Mouse (Mus musculus): Measurements from ENCODE around the gene B130006D01Rik. TPM values are rescaled to one million over a fixed set of nuclear protein-coding genes. Genes with fewer than 3 reads are reported as not detected.
"Not testable (repeated sequence)": the region's sequence is repeated elsewhere in the genome, so short reads cannot be mapped to it uniquely, and the experiment has no call there.

Gene B130006D01Rik
- polyA plus RNA-seq, 1 experiment = 0.93 TPM

DNA sequence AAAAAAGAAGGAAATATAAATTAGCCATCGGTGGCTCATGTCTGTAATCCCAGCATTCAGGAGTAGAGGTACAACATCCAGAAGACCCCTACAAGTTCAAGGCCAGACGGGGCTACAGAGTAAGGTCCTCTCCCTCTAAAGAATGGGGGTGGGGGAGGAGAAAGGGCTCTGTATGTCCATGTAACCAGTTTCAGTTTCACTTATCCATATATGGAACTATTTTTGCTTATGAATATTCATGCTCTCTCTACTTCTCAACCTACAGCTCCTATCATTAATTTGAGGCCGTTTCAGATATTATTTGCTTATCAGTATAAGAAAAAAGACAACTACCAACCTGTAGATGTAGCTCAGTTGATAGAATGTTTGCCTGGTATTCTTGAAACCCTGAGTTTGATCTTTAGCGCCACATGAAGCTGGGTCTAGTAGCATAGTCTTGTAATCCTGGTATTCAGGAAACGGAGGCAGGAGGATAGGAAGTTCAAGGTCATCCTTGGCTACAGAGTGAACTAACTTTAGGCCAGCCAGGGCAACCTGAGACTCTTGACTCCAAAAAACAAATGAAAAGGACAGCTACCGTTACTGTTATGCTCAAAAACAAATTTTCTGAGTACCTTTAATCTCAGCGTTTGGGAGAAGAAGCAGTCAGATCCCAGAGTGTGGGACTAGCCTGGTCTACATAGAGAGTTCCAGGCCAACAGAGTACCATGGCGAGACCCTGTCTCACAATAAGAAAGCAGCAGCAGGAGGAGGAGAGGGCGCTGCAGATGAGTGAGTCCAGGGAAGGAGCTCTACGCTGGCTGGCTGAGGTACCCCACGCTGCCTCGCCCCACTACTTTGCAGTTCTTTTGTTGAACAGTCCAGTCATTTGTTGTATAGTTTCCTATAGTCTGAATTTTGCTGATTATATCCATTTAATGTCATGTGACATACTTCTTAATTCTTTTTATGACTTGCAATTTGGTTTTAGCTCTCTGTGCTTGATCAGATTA, 5.8 kb downstream of the B130006D01Rik start:
- TF ChIP-seq CTCF (IDR thresholded peaks at IDR 0.05; ENCODE audit: borderline replicate concordance, insufficient read depth, low read length) (no peak), POLR2A (IDR thresholded peaks at IDR 0.05; ENCODE audit: low read depth, low read length) (no peak)
- Histone ChIP-seq H3K27ac (ENCODE audit: insufficient read depth, low read length) (no peak overlapping the region), H3K4me1 (ENCODE audit: control insufficient read depth, insufficient read depth, low read length) (no peaks in the 10 kb centered on the region), H3K4me3 (ENCODE audit: insufficient read depth, low read length) (no peak overlapping the region)

DNA sequence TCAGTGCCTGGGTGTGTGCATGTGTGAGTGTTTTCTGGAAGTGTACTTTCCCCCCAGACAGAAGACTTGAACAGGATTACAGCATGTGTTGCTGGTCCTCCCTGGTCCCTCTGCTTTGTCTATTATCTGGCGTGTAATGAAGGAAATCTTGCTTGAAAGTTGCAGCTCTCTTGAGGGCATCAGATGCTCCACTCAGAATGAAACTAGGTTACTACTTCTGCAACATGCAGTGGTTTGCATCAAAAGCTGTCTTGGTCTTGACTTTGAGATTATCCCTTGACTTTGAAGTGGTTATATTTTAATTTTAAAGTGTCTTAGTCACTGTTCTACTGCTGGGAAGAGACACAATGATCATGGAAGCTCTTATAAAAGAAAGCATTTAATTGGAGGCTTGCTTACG, 11.1 kb downstream of the B130006D01Rik start:
- TF ChIP-seq CTCF (IDR thresholded peaks at IDR 0.05; ENCODE audit: borderline replicate concordance, insufficient read depth, low read length) (no peak), POLR2A (IDR thresholded peaks at IDR 0.05; ENCODE audit: low read depth, low read length) (no peak)
- no peak overlapping the region for H3K4me3 ChIP-seq (ENCODE audit: insufficient read depth, low read length)

DNA sequence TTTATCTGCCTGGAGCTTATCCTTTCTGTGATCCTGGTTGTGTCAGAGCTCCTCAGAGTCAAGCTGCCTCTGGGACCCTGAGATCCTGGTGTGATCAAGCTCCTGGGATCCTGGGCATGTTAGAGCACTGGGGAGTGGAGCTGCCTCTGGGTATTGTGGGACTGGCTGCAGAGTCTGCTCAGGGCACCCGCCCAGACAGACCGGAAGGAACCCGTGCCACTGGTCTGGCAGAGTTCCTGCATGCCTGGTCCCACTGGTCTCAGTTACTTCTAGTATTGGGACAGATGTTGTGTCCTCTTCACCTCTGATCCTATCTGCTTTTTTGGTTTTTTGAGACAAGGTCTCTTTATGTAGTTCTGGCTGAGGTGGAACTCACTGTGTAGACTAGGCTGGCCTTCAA, 14.4 kb downstream of the B130006D01Rik start:
- H3K4me3 ChIP-seq (ENCODE audit: insufficient read depth, low read length) = no peak overlapping the region
- no peaks in the 10 kb centered on the region for H3K4me1 ChIP-seq (ENCODE audit: control insufficient read depth, insufficient read depth, low read length)
- no peak overlapping the region for H3K27ac ChIP-seq (ENCODE audit: insufficient read depth, low read length)
- TF ChIP-seq CTCF (IDR thresholded peaks at IDR 0.05; ENCODE audit: borderline replicate concordance, insufficient read depth, low read length) (no peak), POLR2A (IDR thresholded peaks at IDR 0.05; ENCODE audit: low read depth, low read length) (no peak)

More for the DNA sequence above, 11.1 kb downstream of the B130006D01Rik start:
- H3K4me1 ChIP-seq (ENCODE audit: control insufficient read depth, insufficient read depth, low read length) = no peaks in the 10 kb centered on the region
- H3K27ac ChIP-seq (ENCODE audit: insufficient read depth, low read length) = no peak overlapping the region

DNA sequence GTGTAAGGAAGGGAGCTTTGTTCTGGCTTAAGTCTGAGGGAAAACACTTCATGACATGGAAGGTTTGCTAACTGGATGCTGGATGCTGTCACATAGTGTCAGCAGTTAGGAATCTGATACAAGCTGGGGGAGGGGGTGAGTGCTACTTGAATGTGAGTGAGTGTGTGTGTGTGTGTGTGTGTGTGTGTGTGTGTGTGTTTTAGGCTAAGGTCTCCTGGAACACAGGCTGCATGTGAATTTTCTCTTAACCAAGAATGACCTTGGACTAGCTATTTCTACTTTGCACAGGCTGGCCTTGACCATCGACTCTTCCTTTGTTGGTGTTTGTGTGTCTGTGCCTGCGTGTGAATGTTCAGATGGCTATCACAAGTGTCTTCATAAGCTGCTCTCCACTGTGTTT, 21.1 kb downstream of the B130006D01Rik start:
- Histone ChIP-seq H3K27ac (ENCODE audit: insufficient read depth, low read length) (no peak overlapping the region), H3K4me3 (ENCODE audit: insufficient read depth, low read length) (no peak overlapping the region), H3K4me1 (ENCODE audit: control insufficient read depth, insufficient read depth, low read length) (peaks cover 3% of the 10 kb centered on the region)
- TF ChIP-seq CTCF (IDR thresholded peaks at IDR 0.05; ENCODE audit: borderline replicate concordance, insufficient read depth, low read length) = no peak
- TF ChIP-seq POLR2A (IDR thresholded peaks at IDR 0.05; ENCODE audit: low read depth, low read length) = no peak

DNA sequence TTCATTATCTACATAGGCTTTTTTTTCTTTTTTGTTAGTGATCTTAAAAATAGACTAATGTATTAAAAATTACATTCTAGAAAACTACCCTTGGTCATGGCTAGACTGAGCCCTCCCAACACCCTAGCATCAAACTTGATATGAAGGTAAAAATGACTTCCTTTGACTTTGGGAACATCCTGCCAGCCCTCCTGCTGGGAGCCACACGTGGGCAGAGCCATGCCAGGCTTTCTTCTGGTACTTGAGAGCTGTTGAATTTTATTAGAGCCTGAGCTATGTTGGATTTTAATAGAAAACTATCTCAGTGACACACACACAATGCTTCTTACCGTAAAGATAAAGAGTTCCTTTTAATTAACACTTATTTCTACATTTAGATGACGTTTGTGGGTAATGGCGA, 23.4 kb downstream of the B130006D01Rik start:
- Histone ChIP-seq H3K4me3 (ENCODE audit: insufficient read depth, low read length) (no peak overlapping the region), H3K27ac (ENCODE audit: insufficient read depth, low read length) (no peak overlapping the region), H3K4me1 (ENCODE audit: control insufficient read depth, insufficient read depth, low read length) (peaks cover 3% of the 10 kb centered on the region)
- TF ChIP-seq CTCF (IDR thresholded peaks at IDR 0.05; ENCODE audit: borderline replicate concordance, insufficient read depth, low read length) (no peak), POLR2A (IDR thresholded peaks at IDR 0.05; ENCODE audit: low read depth, low read length) (no peak)

DNA sequence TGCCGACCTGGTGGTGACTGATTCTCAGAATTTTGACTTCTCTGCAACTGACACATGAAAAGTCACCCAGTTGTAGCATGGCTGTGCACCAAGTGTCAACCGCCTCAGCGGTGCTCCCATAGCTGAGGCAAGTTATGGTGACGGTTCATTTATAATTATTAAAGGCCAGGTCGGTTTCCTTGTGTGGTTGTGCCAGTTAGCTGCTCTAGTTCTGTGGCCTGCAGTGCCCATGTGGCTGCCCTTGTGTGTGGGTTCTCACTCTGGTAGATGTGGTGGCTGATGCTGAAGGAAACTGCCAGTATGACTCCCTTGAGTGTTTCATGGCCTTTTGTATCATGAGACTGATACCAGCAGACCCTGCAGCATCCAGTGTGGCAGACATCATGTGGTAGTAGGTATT, 24.9 kb downstream of the B130006D01Rik start:
- Histone ChIP-seq H3K4me3 (ENCODE audit: insufficient read depth, low read length) (no peak overlapping the region), H3K4me1 (ENCODE audit: control insufficient read depth, insufficient read depth, low read length) (peaks cover 3% of the 10 kb centered on the region), H3K27ac (ENCODE audit: insufficient read depth, low read length) (no peak overlapping the region)
- TF ChIP-seq POLR2A (IDR thresholded peaks at IDR 0.05; ENCODE audit: low read depth, low read length) = no peak
- TF ChIP-seq CTCF (IDR thresholded peaks at IDR 0.05; ENCODE audit: borderline replicate concordance, insufficient read depth, low read length) = no peak

DNA sequence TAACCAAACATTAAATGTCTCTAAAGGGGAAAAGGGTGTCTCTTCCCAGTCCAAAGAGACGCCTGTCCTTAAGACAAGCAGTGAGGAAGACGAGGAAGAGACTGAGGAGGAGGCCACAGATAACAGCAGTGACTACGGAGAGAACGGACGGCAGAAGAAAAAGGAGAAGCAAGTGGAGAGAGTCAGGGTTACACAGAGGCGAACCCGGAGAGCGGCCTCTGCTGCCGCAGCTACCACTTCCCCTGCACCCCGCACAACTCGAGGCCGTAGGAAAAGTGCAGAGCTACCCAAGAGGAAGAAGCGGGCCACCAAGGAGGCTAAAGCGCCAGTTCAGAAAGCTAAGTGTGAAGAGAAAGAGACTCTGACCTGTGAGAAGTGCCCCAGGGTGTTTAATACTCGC, 26.2 kb downstream of the B130006D01Rik start:
- Histone ChIP-seq H3K4me3 (ENCODE audit: insufficient read depth, low read length) (no peak overlapping the region), H3K27ac (ENCODE audit: insufficient read depth, low read length) (no peak overlapping the region), H3K4me1 (ENCODE audit: control insufficient read depth, insufficient read depth, low read length) (peaks cover 1% of the 10 kb centered on the region)
- TF ChIP-seq POLR2A (IDR thresholded peaks at IDR 0.05; ENCODE audit: low read depth, low read length) (no peak), CTCF (IDR thresholded peaks at IDR 0.05; ENCODE audit: borderline replicate concordance, insufficient read depth, low read length) (no peak)

DNA sequence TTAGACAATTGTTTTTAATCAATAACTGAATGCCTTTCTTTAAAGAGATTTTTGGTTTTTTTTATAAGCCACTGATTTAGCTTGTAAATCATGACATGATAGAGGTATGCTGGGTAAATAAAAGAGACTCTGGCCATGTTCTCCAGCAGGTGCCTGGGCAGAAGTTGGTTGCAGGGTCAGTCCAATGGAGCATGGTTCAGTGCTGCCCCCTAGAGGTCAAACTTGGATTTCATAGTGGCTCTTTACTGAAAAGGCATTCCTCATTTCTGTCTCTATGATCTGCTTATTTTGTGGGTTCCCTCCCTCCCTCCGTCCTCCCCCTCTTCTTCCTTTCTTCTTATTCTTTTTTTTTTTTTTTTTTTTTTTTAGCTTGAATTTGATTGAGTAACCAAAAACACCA, 27.6 kb downstream of the B130006D01Rik start:
- no peak for TF ChIP-seq POLR2A (IDR thresholded peaks at IDR 0.05; ENCODE audit: low read depth, low read length)
- TF ChIP-seq CTCF (IDR thresholded peaks at IDR 0.05; ENCODE audit: borderline replicate concordance, insufficient read depth, low read length) = peak; percentile 66; the same call in 1 of the 2 replicates
- no peak overlapping the region for H3K27ac ChIP-seq (ENCODE audit: insufficient read depth, low read length)
- H3K4me1 ChIP-seq (ENCODE audit: control insufficient read depth, insufficient read depth, low read length) = no peaks in the 10 kb centered on the region
- no peak overlapping the region for H3K4me3 ChIP-seq (ENCODE audit: insufficient read depth, low read length)

DNA sequence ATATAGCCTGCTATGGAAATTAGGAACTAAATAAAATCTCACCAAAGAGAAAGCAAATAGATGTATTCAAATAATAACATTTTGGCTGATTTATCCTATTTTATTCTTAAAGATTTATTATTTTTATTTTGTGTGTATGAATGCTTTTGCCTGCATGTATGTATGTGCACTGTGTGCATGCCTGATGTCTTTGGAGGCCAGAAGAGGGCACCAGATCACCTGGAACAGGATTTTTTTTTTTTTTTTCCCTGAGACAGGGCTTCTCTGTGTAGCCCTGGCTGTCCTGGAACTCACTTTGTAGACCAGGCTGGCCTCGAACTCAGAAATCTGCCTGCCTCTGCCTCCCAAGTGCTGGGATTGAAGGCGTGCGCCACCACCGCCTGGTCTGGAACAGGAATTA, 31.8 kb downstream of the B130006D01Rik start:
- H3K4me3 ChIP-seq (ENCODE audit: insufficient read depth, low read length); H3K4me1 ChIP-seq (ENCODE audit: control insufficient read depth, insufficient read depth, low read length); H3K27ac ChIP-seq (ENCODE audit: insufficient read depth, low read length): not testable (repeated sequence)

DNA sequence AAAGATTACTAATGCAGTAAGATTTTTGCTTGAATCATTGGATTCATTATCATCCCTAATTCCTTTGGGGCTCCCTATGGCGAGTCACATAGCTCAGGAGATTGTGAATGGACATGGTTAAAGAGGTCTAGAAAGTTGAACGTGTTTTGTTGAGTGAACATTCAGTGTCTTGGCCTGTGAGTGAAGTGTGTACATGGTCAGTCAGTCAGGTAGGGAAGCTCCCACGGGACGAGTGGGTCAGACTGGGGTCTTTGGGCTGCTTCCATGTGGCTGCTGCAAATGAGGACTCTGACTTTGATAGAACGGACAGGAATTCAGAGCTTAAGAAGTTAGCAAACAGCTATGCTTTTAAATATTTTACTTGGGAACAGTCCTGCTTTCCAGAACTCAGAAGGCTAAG, 37.1 kb downstream of the B130006D01Rik start:
- no peak for TF ChIP-seq CTCF (IDR thresholded peaks at IDR 0.05; ENCODE audit: borderline replicate concordance, insufficient read depth, low read length)
- Histone ChIP-seq H3K27ac (ENCODE audit: insufficient read depth, low read length) (no peak overlapping the region), H3K4me3 (ENCODE audit: insufficient read depth, low read length) (no peak overlapping the region), H3K4me1 (ENCODE audit: control insufficient read depth, insufficient read depth, low read length) (peaks cover 2% of the 10 kb centered on the region; the same call in 1 of the 2 replicates)

All from embryonic fibroblast, embryonic 13.5 days (primary cell).